Mouse (Mus musculus): ENCODE results near the gene Tnfrsf13c.

GRCm38 (mm10) chr15:82175091-82175490 is 49.1 kb downstream of the Tnfrsf13c start:
- TF ChIP-seq CTCF (conservative IDR thresholded peaks at IDR 0.05 in 1 of 2, IDR thresholded peaks at IDR 0.05 in 1 of 2; ENCODE audit: low read depth in 2 of 2, low read length in 2 of 2) (no peak), SIN3A (IDR thresholded peaks at IDR 0.05; ENCODE audit: low read length) (no peak), POLR2A (IDR thresholded peaks at IDR 0.05; ENCODE audit: low read depth, low read length) (no peak), RAD21 (IDR thresholded peaks at IDR 0.05; ENCODE audit: low read depth, low read length) (no peak), PAX5 (IDR thresholded peaks at IDR 0.05; ENCODE audit: low read length) (no peak), ZMIZ1 (IDR thresholded peaks at IDR 0.05; ENCODE audit: low read depth, low read length) (no peak)

All from CH12.LX (cell line).